Mouse (Mus musculus): ENCODE measurements around the gene Sox5.
"Not testable (repeated sequence)": the region's sequence is repeated elsewhere in the genome, so short reads cannot be mapped to it uniquely, and the experiment has no call there.

The Sox5 gene

DNA sequence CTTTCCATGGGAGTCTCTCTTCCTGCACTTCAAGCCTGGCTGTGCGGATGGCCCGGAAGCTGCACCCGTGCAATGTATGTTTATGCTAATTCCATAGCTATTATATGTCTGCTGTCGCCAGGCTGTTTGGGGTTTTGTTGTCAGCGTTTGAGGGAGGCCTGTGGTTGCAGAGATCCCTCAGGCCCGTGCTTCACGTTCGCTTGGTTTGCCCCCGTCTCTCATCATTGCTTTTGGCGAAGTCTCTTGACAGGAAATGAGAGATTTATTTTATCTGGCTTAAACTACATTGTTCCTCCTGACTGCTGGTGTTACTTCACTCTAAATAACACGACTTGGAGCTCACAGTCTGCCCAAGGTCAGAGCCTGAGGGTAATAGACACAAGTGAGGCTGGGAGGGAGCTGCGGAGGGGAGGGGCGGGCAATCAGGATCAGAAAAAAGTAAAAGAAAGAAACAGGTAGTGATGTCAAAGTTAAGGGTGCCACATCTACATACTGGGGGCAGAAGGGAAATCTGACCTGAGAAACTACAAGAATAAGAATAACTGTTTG is 503.2 kb downstream of the Sox5 start:
- no peak for DNase-seq (ENCODE audit: low spot score)

DNA sequence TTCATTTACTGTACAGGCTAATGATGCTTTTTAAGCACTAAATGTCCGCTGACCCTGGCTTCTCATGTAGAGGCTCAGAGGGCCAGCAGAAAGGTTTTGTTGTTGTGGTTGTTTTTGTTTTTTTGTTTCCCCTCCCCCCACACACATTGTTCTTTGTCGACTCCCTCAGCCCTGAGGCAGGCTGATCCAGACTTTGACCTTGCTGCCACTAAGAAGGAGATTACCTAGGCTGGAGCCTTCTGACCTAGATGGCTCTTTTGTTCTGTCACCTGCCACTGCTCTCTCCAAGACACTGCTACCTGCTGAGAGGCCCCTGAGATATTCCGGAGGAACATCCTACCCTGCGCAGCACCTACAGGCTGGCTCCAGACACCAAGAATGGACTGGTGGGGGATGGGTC is 508.4 kb downstream of the Sox5 start:
- DNase-seq (ENCODE audit: low spot score), result not testable (repeated sequence)

GRCm38 (mm10) chr6:144271326-144271725 is 510.5 kb downstream of the Sox5 start:
- DNase-seq (ENCODE audit: low spot score), result no peak

DNA sequence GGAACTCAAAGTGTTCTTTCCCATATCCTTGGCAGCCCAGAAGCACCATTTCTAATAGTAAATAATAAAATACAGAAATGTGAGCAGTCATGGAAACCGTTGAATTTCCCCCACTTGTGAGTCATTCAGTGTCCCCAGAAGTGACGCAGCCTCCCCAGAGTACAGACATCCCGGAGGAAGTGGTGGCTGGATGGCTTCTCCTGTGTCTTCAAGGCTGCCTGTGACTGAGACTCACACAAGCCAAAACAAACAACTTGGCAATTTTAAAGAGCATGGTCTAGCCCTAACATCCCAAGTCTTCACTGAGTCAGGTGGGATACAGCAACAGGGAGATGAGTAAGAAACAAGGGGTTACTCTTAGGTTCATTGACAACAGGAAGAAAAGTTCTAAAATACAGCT is 511.5 kb downstream of the Sox5 start:
- no peak for DNase-seq (ENCODE audit: low spot score)

GRCm38 (mm10) chr6:144269666-144270065 is 512.1 kb downstream of the Sox5 start:
- no peak for DNase-seq (ENCODE audit: low spot score)

- no peak for DNase-seq (ENCODE audit: low spot score)
Observed at GRCm38 (mm10) chr6:144265752-144266151, 516.0 kb downstream of the Sox5 start.

DNA sequence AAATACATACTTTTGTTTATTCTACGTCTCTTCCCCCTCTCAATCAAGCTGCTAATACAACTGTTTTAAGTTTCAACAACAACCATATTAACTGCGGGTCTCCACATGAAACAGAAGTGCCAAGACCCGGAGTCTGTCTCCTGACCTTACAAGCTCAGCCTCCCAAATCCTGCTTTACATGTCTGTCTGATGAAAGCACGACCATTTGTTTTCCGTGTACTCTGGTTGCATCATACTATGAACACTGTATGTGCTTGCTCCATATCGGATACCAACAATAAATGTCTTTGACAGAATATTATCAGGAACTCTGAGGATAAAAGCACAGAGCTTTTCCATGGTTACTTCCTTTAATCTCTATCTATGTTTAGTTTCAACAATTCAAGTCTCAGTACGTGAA is 516.8 kb downstream of the Sox5 start:
- DNase-seq (ENCODE audit: low spot score), result no peak

DNA sequence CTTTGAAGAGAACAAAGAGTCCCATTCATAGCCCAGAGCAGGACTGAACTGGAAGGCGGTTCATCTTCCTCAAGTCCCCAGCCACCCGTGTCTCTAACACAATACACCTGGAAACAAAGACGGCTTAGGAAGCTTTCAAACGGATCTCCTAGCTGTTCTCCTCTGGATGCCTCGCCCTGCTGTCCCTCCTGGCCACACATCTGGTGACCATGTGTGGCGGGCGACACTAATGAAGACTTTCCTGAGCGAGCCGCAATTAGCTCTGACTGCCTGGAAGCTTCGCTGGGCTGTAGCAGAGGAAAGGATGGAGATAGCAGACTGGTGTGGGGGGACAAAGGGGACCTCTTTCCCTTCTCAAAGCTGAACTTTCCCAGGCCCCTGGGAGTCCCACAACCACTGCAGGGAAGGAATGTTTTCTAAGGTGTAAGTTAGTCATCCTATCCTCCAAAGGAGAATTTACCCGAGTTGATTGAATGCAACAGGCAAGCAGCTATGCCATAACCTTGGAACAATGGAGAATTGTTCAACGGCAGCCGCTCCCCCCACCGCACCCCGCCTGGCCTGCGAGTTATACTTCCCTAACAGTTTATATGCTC is 517.4 kb downstream of the Sox5 start:
- DNase-seq (ENCODE audit: low spot score), result no peak

- no peak for DNase-seq (ENCODE audit: low spot score)
Observed at GRCm38 (mm10) chr6:144256500-144256899, 525.3 kb downstream of the Sox5 start.

DNA sequence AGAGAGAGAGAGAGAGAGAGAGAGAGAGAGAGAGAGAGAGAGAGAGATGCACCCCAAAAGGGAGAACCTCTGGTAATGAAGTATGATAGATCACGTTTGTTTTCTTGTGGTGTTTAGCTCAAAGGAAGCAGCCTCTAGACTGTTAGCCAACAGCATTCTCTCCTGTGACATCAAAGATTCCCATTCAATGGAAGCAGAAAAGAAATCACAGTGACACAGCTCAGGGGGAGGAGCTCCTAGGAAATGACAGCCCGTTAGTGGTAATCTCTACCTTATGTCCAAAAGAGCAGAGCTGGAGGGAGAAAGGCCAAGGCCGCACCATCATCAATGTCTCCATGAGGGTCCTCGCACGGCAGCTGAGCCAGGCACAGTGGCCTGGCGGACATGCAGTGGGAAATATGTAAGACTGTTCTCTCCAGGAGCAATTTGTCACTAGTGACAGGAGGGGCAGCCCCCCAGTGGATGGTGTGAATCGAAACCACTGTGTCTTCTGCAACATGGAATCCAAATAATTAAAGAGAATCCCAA is 529.5 kb downstream of the Sox5 start:
- no peak for DNase-seq (ENCODE audit: low spot score)

DNA sequence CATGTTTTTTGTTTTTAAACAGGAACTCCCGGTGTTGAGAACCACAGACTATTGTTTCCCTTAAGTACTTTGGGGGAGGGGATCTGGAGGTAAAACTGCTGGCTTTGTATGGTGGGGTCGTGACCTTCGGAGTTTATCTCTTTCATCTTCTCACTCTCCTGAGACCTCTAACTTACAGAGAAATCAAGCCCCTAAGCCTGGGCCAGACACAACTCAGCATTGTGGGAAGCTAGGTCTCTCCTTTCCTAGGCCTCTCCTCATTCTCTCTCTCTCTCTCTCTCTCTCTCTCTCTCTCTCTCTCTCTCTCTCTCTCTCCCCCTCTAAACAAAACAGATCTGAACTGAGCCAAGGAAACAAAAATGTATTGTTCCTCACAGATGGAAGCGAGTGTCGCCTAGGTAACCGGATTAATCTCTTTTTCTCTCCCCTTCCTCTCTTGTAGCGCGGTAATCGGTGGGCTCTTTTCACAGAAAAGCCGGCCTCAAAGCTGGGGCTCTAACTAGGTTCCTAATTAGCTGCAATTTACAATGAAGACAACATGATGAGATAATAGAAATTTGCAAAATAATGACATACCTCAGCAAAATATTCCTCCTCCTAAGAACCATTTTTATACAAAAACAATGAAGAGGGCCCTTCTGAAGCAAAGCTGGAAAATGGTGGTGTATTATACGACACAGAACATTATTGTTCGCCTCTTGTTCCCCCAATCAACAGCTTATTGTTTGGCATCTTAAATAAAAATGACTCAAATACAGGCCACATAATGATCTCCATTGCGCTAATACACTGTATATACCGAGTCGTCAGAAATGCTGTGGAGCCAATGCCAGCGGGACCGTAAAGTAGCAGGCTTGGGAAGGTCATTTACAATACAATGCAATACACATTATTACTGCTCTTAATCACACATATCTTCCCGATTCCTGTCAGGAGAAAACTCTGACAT is 530.3 kb downstream of the Sox5 start:
- DNase-seq (ENCODE audit: low spot score), result no peak

DNA sequence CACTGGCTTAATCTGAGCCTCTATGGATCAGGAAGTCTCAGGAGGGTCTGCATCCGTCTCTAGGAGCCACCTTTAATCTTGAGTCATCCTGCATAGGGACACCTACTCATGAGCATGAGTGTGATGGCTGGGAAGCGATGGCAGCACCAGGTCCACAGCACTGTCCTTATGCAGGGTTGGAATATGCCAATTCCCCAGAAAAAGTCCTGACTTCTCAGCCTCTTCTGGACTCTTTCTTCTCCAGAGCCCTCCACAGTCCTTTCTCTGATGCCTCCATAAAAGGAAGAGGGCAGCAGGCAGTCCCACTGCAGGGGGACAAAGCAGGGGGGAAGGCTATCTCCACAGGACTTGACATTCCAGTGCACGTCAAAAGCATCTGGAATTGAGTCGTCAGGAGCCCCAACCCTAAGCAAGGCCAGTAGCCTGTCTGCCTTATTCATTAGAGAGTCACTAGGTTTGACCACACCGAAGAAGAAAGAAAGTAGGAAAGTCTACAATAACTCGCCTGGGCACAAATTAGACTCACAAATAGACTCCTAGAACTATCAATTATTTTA is 531.1 kb downstream of the Sox5 start:
- no peak for DNase-seq (ENCODE audit: low spot score)

- no peak for DNase-seq (ENCODE audit: low spot score)
Observed at GRCm38 (mm10) chr6:144236581-144236980, 545.2 kb downstream of the Sox5 start.

DNA sequence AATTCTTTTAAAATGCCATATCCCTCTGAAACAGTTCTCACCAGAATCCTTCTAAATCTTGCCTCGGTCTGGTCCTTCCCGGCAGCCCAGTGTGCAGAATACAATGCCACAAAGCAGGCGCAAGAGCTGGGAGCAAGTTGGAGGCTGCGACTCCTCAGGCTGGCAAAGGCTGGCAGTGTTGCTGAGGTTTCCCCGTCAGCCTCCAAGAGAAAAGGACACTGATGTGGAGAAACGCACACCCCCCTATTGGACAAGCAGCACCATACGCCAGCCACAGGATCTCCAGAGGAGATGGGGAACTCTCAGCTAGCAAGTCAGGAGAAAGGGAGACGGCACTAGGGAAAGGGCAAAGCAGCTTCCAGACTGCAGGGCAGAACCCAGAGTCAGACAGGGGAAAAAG is 577.8 kb downstream of the Sox5 start:
- DNase-seq (ENCODE audit: low spot score), result no peak

DNA sequence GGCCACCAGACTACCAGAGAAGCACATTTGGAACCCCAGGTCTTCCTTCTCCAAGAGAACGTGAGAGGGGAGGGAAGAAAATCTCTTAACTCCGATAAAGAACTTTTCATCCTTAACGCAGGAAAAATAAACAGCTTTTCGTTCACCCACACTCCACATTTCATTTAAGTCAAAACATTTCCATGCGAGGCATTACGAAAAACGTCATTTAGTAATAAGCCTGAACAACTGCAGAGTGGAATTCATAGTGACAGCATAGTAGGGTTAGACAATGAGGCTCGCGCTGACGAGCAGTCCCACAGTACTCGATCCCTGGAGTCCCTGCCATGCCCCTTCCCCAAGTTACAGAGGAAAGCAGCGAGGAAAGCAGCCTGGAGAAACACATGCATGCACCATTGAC is 578.8 kb downstream of the Sox5 start:
- DNase-seq (ENCODE audit: low spot score), result no peak

DNA sequence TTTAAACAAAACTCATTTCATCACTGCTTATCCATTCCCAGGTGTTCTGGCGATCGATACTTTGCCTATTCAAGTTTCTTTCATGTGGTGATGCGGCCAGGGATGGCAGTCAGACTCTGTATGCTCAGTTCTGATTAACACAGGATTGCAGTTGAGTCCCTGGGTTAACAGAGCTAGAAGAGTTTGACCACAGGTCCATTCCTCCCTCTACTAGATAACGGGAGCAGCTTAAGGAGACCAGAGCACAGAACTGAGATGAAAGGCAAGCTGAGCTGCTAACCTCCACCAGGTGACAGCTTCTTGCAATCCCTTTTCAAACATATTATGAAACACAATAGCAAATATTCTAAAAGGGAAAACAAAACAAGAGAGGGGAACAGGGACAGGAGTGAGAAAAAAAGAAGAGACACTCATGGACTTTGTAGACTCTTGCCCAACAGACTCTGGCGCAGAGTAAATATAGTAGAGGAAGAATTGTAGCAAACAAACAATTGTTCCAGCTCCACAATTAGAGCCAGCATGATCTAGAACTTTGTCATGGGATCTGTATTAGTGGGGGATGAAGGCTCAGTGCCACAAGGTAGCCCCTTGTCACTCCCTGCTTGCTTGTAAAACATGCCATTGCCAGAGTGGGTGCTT is 580.3 kb downstream of the Sox5 start:
- DNase-seq (ENCODE audit: low spot score), result no peak

DNA sequence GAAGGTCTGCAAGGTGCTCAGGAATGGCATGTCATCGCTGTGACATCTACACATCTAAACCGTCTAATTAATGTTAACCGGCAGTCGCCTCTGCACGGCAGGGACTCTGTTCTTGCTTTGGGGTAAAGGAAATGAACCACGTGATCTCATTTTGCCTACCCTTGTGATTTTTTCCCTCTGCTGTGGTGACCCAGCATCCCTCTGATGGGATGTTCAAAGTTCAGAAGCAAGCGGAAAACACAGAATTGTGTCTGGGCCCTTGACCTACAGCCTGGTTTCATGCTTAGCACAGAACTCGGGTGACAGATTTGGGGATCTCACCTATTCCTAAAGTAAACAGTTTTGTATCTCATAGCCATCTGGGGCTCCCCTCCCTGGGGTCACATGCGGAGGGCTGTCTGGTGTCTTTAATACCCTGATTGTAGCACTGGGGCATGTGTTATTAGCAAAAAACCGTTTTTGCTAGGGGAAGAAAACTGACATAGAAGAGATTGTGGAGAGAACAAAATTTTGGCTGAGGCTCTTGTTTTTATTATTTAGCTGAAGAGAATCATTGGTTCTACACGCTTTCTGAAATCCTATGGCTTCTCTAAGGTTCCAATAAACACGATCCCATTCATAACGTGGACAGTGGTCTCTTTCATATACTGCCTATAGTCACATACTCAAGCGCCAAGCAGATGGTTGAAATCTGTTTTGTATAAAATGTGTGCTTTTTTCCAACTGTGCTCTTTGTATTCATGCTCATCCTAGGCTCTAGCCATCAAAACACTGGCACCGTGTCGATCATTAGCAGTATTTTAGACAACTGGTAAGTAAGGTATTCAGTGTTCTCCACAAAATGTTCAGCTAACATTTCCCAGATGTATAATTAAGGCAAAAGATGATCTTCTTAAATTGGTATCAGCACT is 584.3 kb downstream of the Sox5 start:
- no peak for DNase-seq (ENCODE audit: low spot score)

DNA sequence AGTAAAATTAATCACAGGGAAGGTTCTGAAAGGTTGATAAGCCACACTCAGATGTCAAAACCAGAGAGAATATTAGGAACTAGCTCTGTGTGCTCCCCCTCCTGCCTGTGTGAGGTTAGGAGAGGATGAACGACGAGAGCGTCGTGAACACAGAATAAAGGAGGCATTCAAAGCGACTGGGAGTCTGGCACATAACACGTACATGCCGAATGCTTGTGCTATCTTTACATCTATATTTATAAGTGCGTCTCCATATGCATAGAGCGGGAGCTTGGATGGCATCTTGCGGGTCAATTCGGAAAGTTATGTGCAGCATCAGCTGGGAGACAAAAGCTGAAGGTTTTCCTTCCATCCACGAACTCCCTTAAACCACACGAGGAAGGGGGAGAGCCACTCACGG is 585.8 kb downstream of the Sox5 start:
- no peak for DNase-seq (ENCODE audit: low spot score)

DNA sequence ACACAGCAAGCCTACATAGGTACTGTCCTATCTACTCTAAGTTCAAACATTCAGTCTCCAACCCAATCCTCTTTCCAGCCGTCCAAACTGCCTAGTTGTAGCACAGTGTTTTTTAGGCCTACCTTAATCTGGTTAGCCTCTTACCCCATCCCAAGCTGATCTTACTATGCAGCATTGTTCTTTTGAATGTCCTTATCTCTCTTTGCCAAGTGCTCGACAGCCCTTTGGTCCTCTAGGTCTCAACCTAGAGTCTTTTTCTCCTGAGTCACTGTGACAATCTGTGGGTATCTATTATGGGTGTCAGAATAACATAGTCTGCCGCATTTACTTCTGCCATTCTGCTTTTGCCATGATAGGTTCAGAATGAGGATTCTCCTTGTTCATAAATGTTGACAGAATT is 598.7 kb downstream of the Sox5 start:
- DNase-seq (ENCODE audit: low spot score), result no peak

DNA sequence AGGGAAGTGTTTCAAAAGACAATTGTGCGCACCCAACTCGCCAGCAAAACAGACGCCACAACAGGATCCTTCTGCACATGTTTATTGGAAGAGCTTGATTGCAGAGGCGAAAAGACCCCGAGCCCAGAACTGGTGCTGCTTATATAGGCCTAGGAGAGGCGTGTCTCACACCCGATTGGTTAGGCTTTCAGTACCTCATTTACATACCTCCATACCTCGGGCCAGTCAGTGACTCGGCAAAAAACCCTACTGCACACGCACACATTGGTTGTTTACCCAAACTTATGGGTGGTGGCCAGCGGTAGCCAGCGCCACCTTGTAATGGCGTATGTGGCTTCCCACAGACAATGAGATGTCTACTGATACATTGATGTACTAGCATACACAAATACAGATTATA is 599.3 kb downstream of the Sox5 start:
- not testable (repeated sequence) for DNase-seq (ENCODE audit: low spot score)
